Mouse (Mus musculus) heart, postnatal 36 days (tissue): ENCODE results near the gene Tmem230. TPM values are rescaled to one million over a fixed set of nuclear protein-coding genes. Genes with fewer than 3 reads are reported as not detected.
"Not testable (repeated sequence)": the region's sequence is repeated elsewhere in the genome, so short reads cannot be mapped to it uniquely, and the experiment has no call there.

ENCODE experiments used
- DNase-seq, 2 experiments: peaks; one replicate each; pipeline ENCODE4 v3.0.0; 2021 to 2022
- intact Hi-C: fragments of 180-260 bp; cut with DNase I; formaldehyde crosslinking; loops from one replicate; pipeline ENCODE4 v1.15.1; 2025
- total RNA-seq, 2 experiments: library from RNA; stranded (reverse); gene quantifications; 2 replicates each; pipeline ENCODE4 v1.2.3; 2021

Gene Tmem230
- total RNA-seq, 2 experiments from 2014 or later, result 23.6 to 26.1 TPM

GRCm38 (mm10) chr2:132240457-132240856 lies 7.2 kb downstream of the Tmem230 start:
- intact Hi-C loops, result loop anchor here (2.0 to 5.0 kb wide), 2 partner anchors 128 to 420 kb away; no protein-coding TSS in a partner anchor
- peak; percentile 49 to 70 for DNase-seq

- intact Hi-C loops, result loop anchor here (5.0 kb wide), 1 partner anchor 177 kb away; no protein-coding TSS in a partner anchor
- DNase-seq, result not testable (repeated sequence)
Measured at GRCm38 (mm10) chr2:132239434-132239833, 8.2 kb downstream of the Tmem230 start.

- intact Hi-C loops, result loop anchor here (5.0 kb wide), 1 partner anchor 174 kb away; no protein-coding TSS in a partner anchor
- DNase-seq, result no peak
Measured at GRCm38 (mm10) chr2:132235975-132236374, 11.6 kb downstream of the Tmem230 start.

- DNase-seq, result no peak
- intact Hi-C loops, result loop anchor here (5.0 kb wide), 1 partner anchor 173 kb away; no protein-coding TSS in a partner anchor
Measured at GRCm38 (mm10) chr2:132235291-132235690, 12.3 kb downstream of the Tmem230 start.

- DNase-seq, result no peak
- intact Hi-C loops, result no loop called here
Measured at GRCm38 (mm10) chr2:132233985-132234765, 13.4 kb downstream of the Tmem230 start.

GRCm38 (mm10) chr2:132232413-132232945 lies 15.1 kb downstream of the Tmem230 start:
- no peak for DNase-seq
- intact Hi-C loops, result no loop called here

- DNase-seq, result no peak
- intact Hi-C loops, result no loop called here
Measured at GRCm38 (mm10) chr2:132224359-132224758, 23.2 kb downstream of the Tmem230 start.

GRCm38 (mm10) chr2:132221611-132222073 lies 26.0 kb downstream of the Tmem230 start:
- DNase-seq, result peak in 1 of 2 experiments; percentile 12
- intact Hi-C loops, result no loop called here

- intact Hi-C loops, result no loop called here
- DNase-seq, result peak; percentile 29 to 30
Measured at GRCm38 (mm10) chr2:132211995-132212656, 35.5 kb downstream of the Tmem230 start.

GRCm38 (mm10) chr2:132210806-132211312 lies 36.7 kb downstream of the Tmem230 start:
- intact Hi-C loops, result no loop called here
- no peak for DNase-seq

- intact Hi-C loops, result no loop called here
- no peak for DNase-seq
Measured at GRCm38 (mm10) chr2:132208246-132208881, 39.2 kb downstream of the Tmem230 start.

GRCm38 (mm10) chr2:132206316-132206881 lies 41.2 kb downstream of the Tmem230 start:
- no peak for DNase-seq
- intact Hi-C loops, result no loop called here

GRCm38 (mm10) chr2:132205549-132205948 lies 42.1 kb downstream of the Tmem230 start:
- no peak for DNase-seq
- intact Hi-C loops, result no loop called here

GRCm38 (mm10) chr2:132203773-132204172 lies 43.8 kb downstream of the Tmem230 start:
- intact Hi-C loops, result no loop called here
- no peak for DNase-seq

- intact Hi-C loops, result no loop called here
Measured at GRCm38 (mm10) chr2:132203186-132203585, 44.4 kb downstream of the Tmem230 start.

GRCm38 (mm10) chr2:132198017-132198933 lies 49.3 kb downstream of the Tmem230 start:
- intact Hi-C loops, result no loop called here
- DNase-seq, result no peak

More at GRCm38 (mm10) chr2:132203186-132203585, 44.4 kb downstream of the Tmem230 start:
- no peak for DNase-seq

- no peak for DNase-seq
- intact Hi-C loops, result no loop called here
Measured at GRCm38 (mm10) chr2:132195602-132196001, 52.0 kb downstream of the Tmem230 start.

GRCm38 (mm10) chr2:132190602-132191161 lies 56.9 kb downstream of the Tmem230 start:
- no peak for DNase-seq
- intact Hi-C loops, result no loop called here
